Mouse (Mus musculus) small intestine, adult 2 months (tissue): Measurements from ENCODE around the gene Gm6871.

Experiments
- CTCF ChIP-seq: fragments of 200-500 bp; IDR thresholded peaks from 2 replicates; pipeline ENCODE4 v1.5.1; 2012; ENCODE audit warnings: low read depth, mild to moderate bottlenecking, control low read depth, inconsistent platforms, low read length, moderate library complexity, mixed read lengths; ENCODE audit not compliant: insufficient replicate concordance, insufficient read length; ENCODE audit errors: extremely low read depth
- POLR2A ChIP-seq: fragments of 200-500 bp; IDR thresholded peaks from 2 replicates; pipeline ENCODE4 v1.6.1; 2012; ENCODE audit warnings: low read depth, mild to moderate bottlenecking, control low read depth, inconsistent platforms, low read length, moderate library complexity

DNA sequence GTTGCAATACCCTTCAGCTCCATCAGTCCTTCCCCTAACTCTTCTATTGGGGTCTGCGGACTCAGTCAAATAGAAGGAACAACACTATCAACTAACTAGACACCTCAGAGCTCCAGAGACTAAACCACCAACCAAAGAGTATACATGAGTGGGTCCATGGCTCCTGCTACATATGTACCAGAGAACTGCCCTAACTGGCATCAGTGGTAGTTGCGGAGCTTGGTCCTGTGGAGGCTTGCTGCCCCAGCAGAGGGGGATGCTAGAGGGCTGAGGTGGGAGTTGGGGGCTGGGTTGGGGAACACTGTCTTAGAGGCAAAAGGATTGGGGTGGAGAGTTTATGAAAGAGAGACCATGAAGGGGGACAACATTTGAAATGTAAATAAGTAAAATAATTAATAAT is 75.6 kb downstream of the Gm6871 start:
- TF ChIP-seq POLR2A, result no peak
- no peak for TF ChIP-seq CTCF
